ENCODE assay signal across 11 mouse cellular contexts in genomic region chr4:56160551-56161256, GRCm38 (mm10).
DNase-seq lines count a peak whose midpoint lies in the region; ATAC-seq lines count a peak whose summit lies in the region.
"Had no signal": no experiment of that assay in that cellular context is flagged by ENCODE, and none has a peak within 500 bp of the region (broad histone marks: within the 10 kb centered on the region; RNA-seq: fewer than 3 reads in every experiment).

No protein-coding gene starts in this region.

- no peak overlapping the region for H3K27ac ChIP-seq in neural tube, embryonic 12.5 days
- peak overlapping the region; percentile 40 for H3K27ac ChIP-seq in hindbrain, embryonic 12.5 days
- no peak overlapping the region for H3K27ac ChIP-seq in neural tube, embryonic 14.5 days (ENCODE audit: low read depth, low read length)
- H3K27ac ChIP-seq: liver, embryonic 13.5 days had no signal

- 0 out of 2 replicates have a peak, but pooled peaks cover 5% of the 10 kb centered on the region for H3K4me1 ChIP-seq in neural tube, embryonic 12.5 days
- H3K4me1 ChIP-seq in hindbrain, embryonic 12.5 days = peaks cover 12% of the 10 kb centered on the region
- no peaks in the 10 kb centered on the region for H3K4me1 ChIP-seq in neural tube, embryonic 14.5 days (ENCODE audit: control insufficient read depth, insufficient read depth, low read length)
- H3K4me1 ChIP-seq: liver, embryonic 13.5 days had no signal

- ATAC-seq in neural tube, embryonic 12.5 days (ENCODE audit: low FRiP score, low read depth) = peak; percentile 61; the same call in 1 of the 2 replicates
- ATAC-seq in hindbrain, embryonic 12.5 days (ENCODE audit: low FRiP score) = peak; percentile 82
- ATAC-seq in neural tube, embryonic 14.5 days (ENCODE audit: low read depth) = peak; percentile 60; the same call in 1 of the 2 replicates

- no peak overlapping the region for H3K4me2 ChIP-seq in neural tube, embryonic 12.5 days (replicated peaks)
- H3K4me2 ChIP-seq in hindbrain, embryonic 12.5 days (replicated peaks) = no peak overlapping the region
- no peak overlapping the region for H3K4me2 ChIP-seq in neural tube, embryonic 14.5 days (ENCODE audit: low read depth, low read length)
- H3K4me2 ChIP-seq: liver, embryonic 13.5 days had no signal

- DNase-seq in adrenal gland, adult 2 months = peak; percentile 10
- DNase-seq in adrenal gland, postnatal 4 days (ENCODE audit: low spot score in 2 of 2) = no peak
- no peak for DNase-seq in neural tube, embryonic 10.5 days (ENCODE audit: extremely low spot score, low spot score)
- no peak for DNase-seq in ovary, postnatal 36 days (ENCODE audit: low spot score)
- DNase-seq in urinary bladder, postnatal 25 days (ENCODE audit: low spot score) = no peak
- DNase-seq: cerebellum, adult 9-10 months; liver, embryonic 13.5 days; lung, postnatal 14 days had no signal

- no peaks in the 10 kb centered on the region for H3K36me3 ChIP-seq in neural tube, embryonic 12.5 days
- no peaks in the 10 kb centered on the region for H3K36me3 ChIP-seq in hindbrain, embryonic 12.5 days
- no peaks in the 10 kb centered on the region for H3K36me3 ChIP-seq in neural tube, embryonic 14.5 days (ENCODE audit: control insufficient read depth, insufficient read depth, low read length)
- H3K36me3 ChIP-seq: liver, embryonic 13.5 days had no signal

- no peak overlapping the region for H3K4me3 ChIP-seq in neural tube, embryonic 12.5 days
- H3K4me3 ChIP-seq in hindbrain, embryonic 12.5 days = no peak overlapping the region
- no peak overlapping the region for H3K4me3 ChIP-seq in neural tube, embryonic 14.5 days (ENCODE audit: low read depth, low read length)
- H3K4me3 ChIP-seq: liver, embryonic 13.5 days had no signal

- H3K9ac ChIP-seq in neural tube, embryonic 12.5 days = no peak overlapping the region
- H3K9ac ChIP-seq in hindbrain, embryonic 12.5 days = no peak overlapping the region
- H3K9ac ChIP-seq in neural tube, embryonic 14.5 days (replicated peaks; ENCODE audit: low read depth, low read length) = no peak overlapping the region
- H3K9ac ChIP-seq: liver, embryonic 13.5 days had no signal

- no peaks in the 10 kb centered on the region for H3K9me3 ChIP-seq in neural tube, embryonic 12.5 days
- H3K9me3 ChIP-seq in hindbrain, embryonic 12.5 days (replicated peaks) = no peaks in the 10 kb centered on the region
- H3K9me3 ChIP-seq in neural tube, embryonic 14.5 days (ENCODE audit: control insufficient read depth, low read length) = no peaks in the 10 kb centered on the region
- H3K9me3 ChIP-seq: liver, embryonic 13.5 days had no signal

- WGBS in neural tube, embryonic 12.5 days = 76% methylated on average over 13 of the region's 13 CpGs
- WGBS in hindbrain, embryonic 12.5 days = 61% methylated on average over 13 of the region's 13 CpGs
- 70% methylated on average over 13 of the region's 13 CpGs for WGBS in neural tube, embryonic 14.5 days

- H3K27me3 ChIP-seq in neural tube, embryonic 12.5 days (replicated peaks) = no peaks in the 10 kb centered on the region
- no peaks in the 10 kb centered on the region for H3K27me3 ChIP-seq in hindbrain, embryonic 12.5 days
- no peaks in the 10 kb centered on the region for H3K27me3 ChIP-seq in neural tube, embryonic 14.5 days (ENCODE audit: control insufficient read depth, insufficient read depth, low read length)
- H3K27me3 ChIP-seq: liver, embryonic 13.5 days had no signal
